Mouse (Mus musculus): ENCODE measurements around the gene Gpnmb. TPM values are rescaled to one million over a fixed set of nuclear protein-coding genes. Genes with fewer than 3 reads are reported as not detected.

Gpnmb gene
- polyA plus RNA-seq, 1 experiment from 2014 or later: 0.84 TPM

DNA sequence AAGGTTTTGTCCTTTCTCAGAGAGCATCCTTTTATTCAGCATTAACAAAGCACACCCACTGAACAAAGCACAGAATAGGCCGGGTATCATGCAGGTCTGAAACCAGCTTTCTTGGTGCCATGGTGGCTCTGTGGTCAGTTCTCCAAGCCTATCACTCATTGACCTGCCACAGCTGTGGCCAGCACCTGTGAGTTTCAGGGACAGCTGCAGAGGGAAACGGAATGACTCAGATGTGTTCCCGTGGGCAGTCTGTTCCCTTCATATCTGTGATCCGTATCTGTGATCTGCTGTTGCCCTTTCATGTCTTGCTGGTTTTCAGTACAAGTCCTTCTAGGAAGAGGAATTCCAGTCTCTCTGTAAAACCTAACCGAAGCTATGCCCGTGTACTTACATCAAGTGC, 10.2 kb downstream of the Gpnmb start:
- H3K36me3 ChIP-seq (ENCODE audit: control insufficient read depth, insufficient read depth, low read length): no peaks in the 10 kb centered on the region
- no peaks in the 10 kb centered on the region for H3K9me3 ChIP-seq (ENCODE audit: control insufficient read depth, low read length)
- H3K4me3 ChIP-seq (ENCODE audit: low read depth, low read length): no peak overlapping the region
- no peak overlapping the region for H3K4me2 ChIP-seq
- no peak for DNase-seq (ENCODE audit: low spot score)
- H3K27me3 ChIP-seq (replicated peaks; ENCODE audit: control insufficient read depth, insufficient read depth, low read length): no peaks in the 10 kb centered on the region; the same call in 1 of the 2 replicates
- ATAC-seq (replicated peaks; ENCODE audit: low FRiP score): no peak
- H3K4me1 ChIP-seq (replicated peaks; ENCODE audit: control insufficient read depth, insufficient read depth, low read length): no peaks in the 10 kb centered on the region
- WGBS: 67% methylated on average over 6 of the region's 6 CpGs
- H3K27ac ChIP-seq (ENCODE audit: low read depth, low read length): no peak overlapping the region
- H3K9ac ChIP-seq (ENCODE audit: low read depth, low read length): no peak overlapping the region

DNA sequence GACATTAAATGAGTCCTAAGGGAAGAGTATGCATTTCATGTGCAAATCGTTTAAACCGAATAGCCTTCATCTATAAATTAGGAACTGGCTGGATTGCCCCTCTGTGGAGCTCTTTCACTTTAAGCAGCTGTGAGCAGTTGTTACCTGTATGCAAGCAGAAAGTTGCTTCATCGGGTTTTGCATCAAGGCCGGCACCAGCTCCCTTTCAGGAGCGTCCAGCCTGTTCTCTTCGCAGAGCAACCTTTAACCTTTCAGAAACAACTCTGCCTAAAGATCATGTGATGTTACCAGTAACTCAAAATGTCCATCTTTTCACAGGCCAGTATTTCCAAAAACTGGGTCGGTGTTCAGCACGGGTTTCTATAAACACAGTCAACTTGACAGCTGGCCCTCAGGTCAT, 10.6 kb downstream of the Gpnmb start:
- Histone ChIP-seq H3K9ac (ENCODE audit: low read depth, low read length) (no peak overlapping the region), H3K27ac (ENCODE audit: low read depth, low read length) (no peak overlapping the region), H3K4me2 (no peak overlapping the region), H3K4me3 (ENCODE audit: low read depth, low read length) (no peak overlapping the region), H3K9me3 (ENCODE audit: control insufficient read depth, low read length) (no peaks in the 10 kb centered on the region), H3K36me3 (ENCODE audit: control insufficient read depth, insufficient read depth, low read length) (no peaks in the 10 kb centered on the region), H3K4me1 (replicated peaks; ENCODE audit: control insufficient read depth, insufficient read depth, low read length) (no peaks in the 10 kb centered on the region), H3K27me3 (replicated peaks; ENCODE audit: control insufficient read depth, insufficient read depth, low read length) (no peaks in the 10 kb centered on the region; the same call in 1 of the 2 replicates)
- WGBS: 76% methylated on average over 8 of the region's 8 CpGs
- ATAC-seq (replicated peaks; ENCODE audit: low FRiP score): no peak
- no peak for DNase-seq (ENCODE audit: low spot score)

- no peak overlapping the region for H3K9ac ChIP-seq (ENCODE audit: low read depth, low read length)
- H3K27me3 ChIP-seq (replicated peaks; ENCODE audit: control insufficient read depth, insufficient read depth, low read length): no peaks in the 10 kb centered on the region; the same call in 1 of the 2 replicates
- H3K4me2 ChIP-seq: no peak overlapping the region
- no peaks in the 10 kb centered on the region for H3K4me1 ChIP-seq (replicated peaks; ENCODE audit: control insufficient read depth, insufficient read depth, low read length)
- H3K9me3 ChIP-seq (ENCODE audit: control insufficient read depth, low read length): no peaks in the 10 kb centered on the region
- no peak for DNase-seq (ENCODE audit: low spot score)
- no peak overlapping the region for H3K27ac ChIP-seq (ENCODE audit: low read depth, low read length)
- 57% methylated on average over 10 of the region's 10 CpGs for WGBS
- no peak overlapping the region for H3K4me3 ChIP-seq (ENCODE audit: low read depth, low read length)
- ATAC-seq (replicated peaks; ENCODE audit: low FRiP score): no peak
- no peaks in the 10 kb centered on the region for H3K36me3 ChIP-seq (ENCODE audit: control insufficient read depth, insufficient read depth, low read length)
Measured at GRCm38 (mm10) chr6:49047848-49048247, 11.5 kb downstream of the Gpnmb start.

DNA sequence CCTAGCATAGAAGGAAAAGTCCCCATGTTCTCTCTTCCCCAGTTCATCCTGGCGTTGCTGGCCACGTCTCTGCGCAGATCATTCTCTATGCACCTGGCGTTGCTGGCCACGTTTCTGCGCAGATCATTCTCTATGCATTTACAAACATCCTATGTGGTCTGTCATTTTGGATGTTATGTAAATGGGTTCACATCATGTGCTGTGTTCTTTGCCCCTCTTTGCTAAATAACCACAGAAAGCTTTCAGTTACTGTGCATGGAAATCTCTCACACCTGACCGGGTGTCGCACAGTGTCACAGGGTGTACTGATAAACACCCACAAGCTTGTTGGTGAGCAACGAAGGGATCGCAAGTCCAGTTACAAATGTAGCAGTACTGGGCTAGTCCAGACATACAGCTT, 12.0 kb downstream of the Gpnmb start:
- DNase-seq (ENCODE audit: low spot score) (no peak), ATAC-seq (replicated peaks; ENCODE audit: low FRiP score) (no peak)
- H3K27me3 ChIP-seq (replicated peaks; ENCODE audit: control insufficient read depth, insufficient read depth, low read length): no peaks in the 10 kb centered on the region; the same call in 1 of the 2 replicates
- H3K4me2 ChIP-seq: no peak overlapping the region
- no peaks in the 10 kb centered on the region for H3K36me3 ChIP-seq (ENCODE audit: control insufficient read depth, insufficient read depth, low read length)
- H3K27ac ChIP-seq (ENCODE audit: low read depth, low read length): no peak overlapping the region
- H3K4me3 ChIP-seq (ENCODE audit: low read depth, low read length): no peak overlapping the region
- WGBS: 82% methylated on average over 10 of the region's 10 CpGs
- no peaks in the 10 kb centered on the region for H3K9me3 ChIP-seq (ENCODE audit: control insufficient read depth, low read length)
- no peaks in the 10 kb centered on the region for H3K4me1 ChIP-seq (replicated peaks; ENCODE audit: control insufficient read depth, insufficient read depth, low read length)
- H3K9ac ChIP-seq (ENCODE audit: low read depth, low read length): no peak overlapping the region

DNA sequence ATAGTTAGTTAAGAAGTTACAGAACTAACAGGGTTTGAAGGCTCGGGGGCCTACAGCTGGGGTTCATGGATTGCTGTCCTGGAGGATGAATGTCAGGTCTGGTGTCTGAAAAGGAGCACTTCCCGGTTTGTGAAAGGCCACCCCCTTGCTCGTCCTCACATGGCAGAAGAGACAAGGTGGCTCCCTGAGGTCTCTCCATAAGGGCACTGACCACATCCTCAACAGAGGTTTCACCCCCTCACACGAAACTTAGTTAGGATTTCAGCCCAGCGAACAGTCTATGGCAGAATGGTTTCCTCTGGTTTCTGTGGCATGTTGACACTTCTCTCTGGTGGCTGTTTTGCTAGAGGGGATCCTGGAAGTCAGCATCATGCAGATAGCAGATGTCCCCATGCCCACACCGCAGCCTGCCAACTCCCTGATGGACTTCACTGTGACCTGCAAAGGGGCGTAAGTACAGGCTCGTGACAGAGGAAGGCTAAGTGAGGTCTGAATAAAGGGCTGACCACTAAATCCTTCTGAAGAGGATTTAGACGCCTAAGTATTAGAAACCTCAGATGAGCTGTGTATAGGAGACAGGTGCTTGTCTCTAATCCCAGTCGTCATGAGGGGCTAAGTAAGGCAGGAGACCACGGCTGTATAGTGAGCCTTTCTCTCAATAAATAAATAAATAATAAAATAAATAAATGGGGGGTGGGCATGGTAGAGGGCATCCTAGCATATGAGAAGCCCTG, 14.5 kb downstream of the Gpnmb start:
- 67% methylated on average over 11 of the region's 11 CpGs for WGBS
- Histone ChIP-seq H3K9ac (ENCODE audit: low read depth, low read length) (no peak overlapping the region), H3K27me3 (replicated peaks; ENCODE audit: control insufficient read depth, insufficient read depth, low read length) (no peaks in the 10 kb centered on the region; the same call in 1 of the 2 replicates), H3K4me1 (replicated peaks; ENCODE audit: control insufficient read depth, insufficient read depth, low read length) (no peaks in the 10 kb centered on the region), H3K36me3 (ENCODE audit: control insufficient read depth, insufficient read depth, low read length) (no peaks in the 10 kb centered on the region), H3K4me3 (ENCODE audit: low read depth, low read length) (no peak overlapping the region), H3K27ac (ENCODE audit: low read depth, low read length) (no peak overlapping the region), H3K4me2 (no peak overlapping the region), H3K9me3 (ENCODE audit: control insufficient read depth, low read length) (no peaks in the 10 kb centered on the region)
- ATAC-seq (replicated peaks; ENCODE audit: low FRiP score): no peak
- no peak for DNase-seq (ENCODE audit: low spot score)

GRCm38 (mm10) chr6:49052191-49052590, 15.8 kb downstream of the Gpnmb start:
- H3K4me2 ChIP-seq: no peak overlapping the region
- no peak overlapping the region for H3K27ac ChIP-seq (ENCODE audit: low read depth, low read length)
- H3K9me3 ChIP-seq (ENCODE audit: control insufficient read depth, low read length): no peaks in the 10 kb centered on the region
- H3K4me1 ChIP-seq (replicated peaks; ENCODE audit: control insufficient read depth, insufficient read depth, low read length): no peaks in the 10 kb centered on the region
- WGBS: 56% methylated on average over 5 of the region's 5 CpGs
- H3K36me3 ChIP-seq (ENCODE audit: control insufficient read depth, insufficient read depth, low read length): no peaks in the 10 kb centered on the region
- DNase-seq (ENCODE audit: low spot score) (no peak), ATAC-seq (replicated peaks; ENCODE audit: low FRiP score) (no peak)
- no peaks in the 10 kb centered on the region; the same call in 1 of the 2 replicates for H3K27me3 ChIP-seq (replicated peaks; ENCODE audit: control insufficient read depth, insufficient read depth, low read length)
- H3K9ac ChIP-seq (ENCODE audit: low read depth, low read length): no peak overlapping the region
- H3K4me3 ChIP-seq (ENCODE audit: low read depth, low read length): no peak overlapping the region

DNA sequence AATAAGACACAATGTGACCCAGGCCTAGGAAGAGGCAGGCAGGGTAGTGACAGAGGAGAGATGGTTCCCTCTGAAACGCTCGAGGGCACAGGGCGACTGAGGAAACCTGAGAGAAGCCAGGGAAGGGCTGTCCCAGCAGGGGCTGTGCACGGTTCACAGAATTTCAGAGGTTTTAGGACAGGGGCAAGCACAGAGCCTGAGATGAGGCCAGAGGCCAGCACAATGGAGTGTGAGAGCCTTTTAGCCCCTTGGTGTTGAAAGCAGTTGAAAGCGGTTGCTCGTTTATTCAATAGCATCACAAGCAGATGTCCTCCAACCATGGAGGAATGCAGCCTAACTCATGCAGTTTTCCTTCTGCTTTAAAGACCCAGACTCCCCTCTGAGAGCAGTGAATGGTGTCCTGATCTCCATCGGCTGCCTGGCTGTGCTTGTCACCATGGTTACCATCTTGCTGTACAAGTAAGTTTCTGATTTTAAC, 18.9 kb downstream of the Gpnmb start:
- DNase-seq (ENCODE audit: low spot score): no peak
- Histone ChIP-seq H3K9ac (ENCODE audit: low read depth, low read length) (no peak overlapping the region), H3K4me2 (no peak overlapping the region), H3K9me3 (ENCODE audit: control insufficient read depth, low read length) (no peaks in the 10 kb centered on the region), H3K4me3 (ENCODE audit: low read depth, low read length) (no peak overlapping the region), H3K27ac (ENCODE audit: low read depth, low read length) (no peak overlapping the region), H3K27me3 (replicated peaks; ENCODE audit: control insufficient read depth, insufficient read depth, low read length) (no peaks in the 10 kb centered on the region), H3K4me1 (replicated peaks; ENCODE audit: control insufficient read depth, insufficient read depth, low read length) (no peaks in the 10 kb centered on the region), H3K36me3 (ENCODE audit: control insufficient read depth, insufficient read depth, low read length) (no peaks in the 10 kb centered on the region)
- WGBS: 44% methylated on average over 7 of the region's 7 CpGs
- ATAC-seq (replicated peaks; ENCODE audit: low FRiP score): no peak

GRCm38 (mm10) chr6:49056009-49056408, 19.7 kb downstream of the Gpnmb start:
- no peaks in the 10 kb centered on the region for H3K27me3 ChIP-seq (replicated peaks; ENCODE audit: control insufficient read depth, insufficient read depth, low read length)
- 88% methylated on average over 9 of the region's 9 CpGs for WGBS

More at GRCm38 (mm10) chr6:49056009-49056408, 19.7 kb downstream of the Gpnmb start:
- DNase-seq (ENCODE audit: low spot score): no peak
- Histone ChIP-seq H3K4me3 (ENCODE audit: low read depth, low read length) (no peak overlapping the region), H3K4me2 (no peak overlapping the region), H3K9ac (ENCODE audit: low read depth, low read length) (no peak overlapping the region), H3K9me3 (ENCODE audit: control insufficient read depth, low read length) (no peaks in the 10 kb centered on the region), H3K36me3 (ENCODE audit: control insufficient read depth, insufficient read depth, low read length) (no peaks in the 10 kb centered on the region), H3K27ac (ENCODE audit: low read depth, low read length) (no peak overlapping the region), H3K4me1 (replicated peaks; ENCODE audit: control insufficient read depth, insufficient read depth, low read length) (no peaks in the 10 kb centered on the region)
- ATAC-seq (replicated peaks; ENCODE audit: low FRiP score): no peak
